8 mouse cellular contexts compared by ENCODE assay signal in genomic region chr1:150933616-150934015, GRCm38 (mm10). TPM values are rescaled to one million over a fixed set of nuclear protein-coding genes. Genes with fewer than 3 reads are reported as not detected.
A peak's percentile ranks its signal among the peaks of the same experiment; 100 is the strongest.
DNase-seq lines count a peak whose midpoint lies in the region; ATAC-seq lines count a peak whose summit lies in the region.
"Had no signal": no experiment of that assay in that cellular context is flagged by ENCODE, and none has a peak within 500 bp of the region (broad histone marks: within the 10 kb centered on the region; RNA-seq: fewer than 3 reads in every experiment).

No protein-coding gene starts in this region.

- no peak for ATAC-seq in embryonic facial prominence, embryonic 13.5 days (ENCODE audit: insufficient number of reproducible peaks, insufficient read depth, low FRiP score, low TSS enrichment, low read depth)
- ATAC-seq in limb, embryonic 12.5 days (ENCODE audit: insufficient number of reproducible peaks, insufficient read depth, low FRiP score, low TSS enrichment, low read depth), result no peak
- ATAC-seq in erythroid progenitor cell, adult 5-6 weeks (replicated peaks; ENCODE audit: low FRiP score, poor library complexity, severe bottlenecking), result no peak
- no peak for ATAC-seq in midbrain, embryonic 16.5 days

- H3K27me3 ChIP-seq in embryonic facial prominence, embryonic 13.5 days, result no peaks in the 10 kb centered on the region
- no peaks in the 10 kb centered on the region for H3K27me3 ChIP-seq in limb, embryonic 12.5 days
- H3K27me3 ChIP-seq in midbrain, embryonic 16.5 days (ENCODE audit: control insufficient read depth, insufficient read depth, low read depth, low read length), result no peaks in the 10 kb centered on the region
- H3K27me3 ChIP-seq: neural tube, embryonic 12.5 days had no signal

- peak overlapping the region; percentile 51 for H3K4me2 ChIP-seq in embryonic facial prominence, embryonic 13.5 days
- H3K4me2 ChIP-seq in limb, embryonic 12.5 days, result peak overlapping the region; percentile 46
- H3K4me2 ChIP-seq in midbrain, embryonic 16.5 days (ENCODE audit: low read length), result no peak overlapping the region
- H3K4me2 ChIP-seq: neural tube, embryonic 12.5 days had no signal

- WGBS in embryonic facial prominence, embryonic 13.5 days, result 26% methylated on average over 9 of the region's 9 CpGs
- 12% methylated on average over 9 of the region's 9 CpGs for WGBS in limb, embryonic 12.5 days
- WGBS in midbrain, embryonic 16.5 days, result 65% methylated on average over 9 of the region's 9 CpGs

- DNase-seq in brain, adult 2 months (ENCODE audit: low read depth, low spot score), result peak; percentile 63
- DNase-seq in heart, postnatal 14 days, result peak; percentile 19 to 41
- no peak for DNase-seq in kidney, adult 11 months

- peak overlapping the region; percentile 26 for H3K4me3 ChIP-seq in embryonic facial prominence, embryonic 13.5 days
- 0 out of 2 replicates have a peak overlapping the region, but pooled peaks have one; percentile 12 for H3K4me3 ChIP-seq in limb, embryonic 12.5 days (replicated peaks)
- H3K4me3 ChIP-seq in midbrain, embryonic 16.5 days (ENCODE audit: low read depth, low read length), result no peak overlapping the region
- H3K4me3 ChIP-seq: neural tube, embryonic 12.5 days had no signal

- H3K27ac ChIP-seq in embryonic facial prominence, embryonic 13.5 days, result peak overlapping the region; percentile 17; the same call in 1 of the 2 replicates
- no peak overlapping the region for H3K27ac ChIP-seq in limb, embryonic 12.5 days
- H3K27ac ChIP-seq in midbrain, embryonic 16.5 days (ENCODE audit: low read length), result no peak overlapping the region
- H3K27ac ChIP-seq: neural tube, embryonic 12.5 days had no signal

- no peaks in the 10 kb centered on the region for H3K9me3 ChIP-seq in embryonic facial prominence, embryonic 13.5 days
- H3K9me3 ChIP-seq in limb, embryonic 12.5 days, result no peaks in the 10 kb centered on the region
- no peaks in the 10 kb centered on the region for H3K9me3 ChIP-seq in midbrain, embryonic 16.5 days (replicated peaks; ENCODE audit: control insufficient read depth, low read length, poor library complexity, severe bottlenecking)
- H3K9me3 ChIP-seq: neural tube, embryonic 12.5 days had no signal

- H3K9ac ChIP-seq in embryonic facial prominence, embryonic 13.5 days, result no peak overlapping the region
- no peak overlapping the region for H3K9ac ChIP-seq in limb, embryonic 12.5 days (replicated peaks)
- H3K9ac ChIP-seq in midbrain, embryonic 16.5 days (ENCODE audit: low read depth, low read length), result no peak overlapping the region
- H3K9ac ChIP-seq: neural tube, embryonic 12.5 days had no signal

- peaks cover 19% of the 10 kb centered on the region for H3K4me1 ChIP-seq in embryonic facial prominence, embryonic 13.5 days
- H3K4me1 ChIP-seq in limb, embryonic 12.5 days (replicated peaks), result peaks cover 14% of the 10 kb centered on the region
- H3K4me1 ChIP-seq in midbrain, embryonic 16.5 days (ENCODE audit: control insufficient read depth, insufficient read depth, low read length), result no peaks in the 10 kb centered on the region
- H3K4me1 ChIP-seq: neural tube, embryonic 12.5 days had no signal

- intact Hi-C loops in heart, postnatal 14 days (cut with DNase I), result no loop called here

- H3K36me3 ChIP-seq in embryonic facial prominence, embryonic 13.5 days, result no peaks in the 10 kb centered on the region
- H3K36me3 ChIP-seq in limb, embryonic 12.5 days, result peaks cover 5% of the 10 kb centered on the region; the same call in 1 of the 2 replicates
- no peaks in the 10 kb centered on the region for H3K36me3 ChIP-seq in midbrain, embryonic 16.5 days (ENCODE audit: control insufficient read depth, insufficient read depth, low read length)
- H3K36me3 ChIP-seq: neural tube, embryonic 12.5 days had no signal

RNA-seq across cellular contexts. Expression of gene Hmcn1, which starts 59.6 kb away (rescaled TPM):
- polyA plus RNA-seq in embryonic facial prominence, embryonic 13.5 days (2015; fragmentation: Nextera tagmentation; extraction: Ambion mirVana), result 38.5 and 39.3 TPM in 2 replicates
- total RNA-seq in heart, postnatal 14 days (2021), result 10 to 100 TPM; 24.6 to 25.6 TPM
- 23.8 and 25.6 TPM in 2 replicates for polyA plus RNA-seq in limb, embryonic 12.5 days (2016; fragmentation: Nextera tagmentation; extraction: Ambion mirVana)
- total RNA-seq in erythroid progenitor cell, adult 5-6 weeks (2015; ENCODE audit: low replicate concordance), result not detected in 2 replicates
- not detected in 2 replicates for total RNA-seq in erythroid progenitor cell, adult 5-6 weeks (2017; ENCODE audit: low replicate concordance)
- polyA plus RNA-seq in midbrain, embryonic 16.5 days (2015; fragmentation: Nextera tagmentation; extraction: Ambion mirVana), result 1.2 and 2.0 TPM in 2 replicates
